Mouse (Mus musculus): Measurements from ENCODE around the gene Aldh3b2. TPM values are rescaled to one million over a fixed set of nuclear protein-coding genes. Genes with fewer than 3 reads are reported as not detected.

Aldh3b2 gene
- total RNA-seq, 1 experiment, result 0.62 TPM

DNA sequence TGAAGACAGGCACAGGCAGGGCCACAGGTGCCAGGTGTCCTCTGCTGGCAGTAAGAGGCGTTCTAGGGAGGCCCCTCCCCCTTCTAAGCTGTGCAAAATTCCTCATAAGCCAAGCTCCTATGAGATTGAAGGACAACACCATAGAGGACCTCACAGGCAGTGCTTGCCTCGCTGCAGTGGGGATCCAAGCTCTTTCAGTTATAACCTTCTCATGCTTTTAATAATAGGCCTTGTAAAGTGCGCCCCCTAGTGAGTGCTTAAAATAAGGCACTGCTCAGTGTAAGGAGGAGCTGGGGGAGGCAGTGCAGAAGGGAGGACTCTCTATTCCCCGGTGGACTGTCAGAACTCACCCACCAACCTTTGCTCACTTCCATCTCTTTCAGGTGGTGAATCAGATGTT, 8.2 kb downstream of the Aldh3b2 start:
- no peak overlapping the region for H3K27ac ChIP-seq (ENCODE audit: insufficient read depth, low read depth, low read length, poor library complexity, severe bottlenecking)

GRCm38 (mm10) chr19:3980917-3981316, 8.8 kb downstream of the Aldh3b2 start:
- TF ChIP-seq HCFC1 (IDR thresholded peaks at IDR 0.05; ENCODE audit: borderline replicate concordance, insufficient read depth, low read length) (no peak), ZNF384 (IDR thresholded peaks at IDR 0.05; ENCODE audit: low read depth, low read length) (no peak), CHD2 (IDR thresholded peaks at IDR 0.05; ENCODE audit: low read depth, low read length) (no peak), MAFK (IDR thresholded peaks at IDR 0.05; ENCODE audit: insufficient read depth, low read depth, low read length) (no peak), ZC3H11A (IDR thresholded peaks at IDR 0.05; ENCODE audit: borderline replicate concordance, low read depth, low read length) (no peak)
- no peaks in the 10 kb centered on the region for H3K36me3 ChIP-seq (ENCODE audit: control insufficient read depth, insufficient read depth, low read length, poor library complexity, severe bottlenecking)
- no peak for DNase-seq (ENCODE audit: low read depth, low spot score)
- H3K4me1 ChIP-seq (ENCODE audit: control insufficient read depth in 2 of 2, insufficient read depth in 2 of 2, low read length in 2 of 2, poor library complexity in 1 of 2), result peaks cover 0 to 11% of the 10 kb centered on the region in 2 experiments; a peak in 2 of 4 replicates
- no peak overlapping the region for H3K4me3 ChIP-seq (ENCODE audit: insufficient read depth in 1 of 2, low read depth in 1 of 2, low read length in 2 of 2, poor library complexity in 1 of 2, severe bottlenecking in 1 of 2)
- H3K27ac ChIP-seq (ENCODE audit: insufficient read depth, low read depth, low read length, poor library complexity, severe bottlenecking), result no peak overlapping the region
- no peaks in the 10 kb centered on the region for H3K9me3 ChIP-seq (ENCODE audit: control insufficient read depth, insufficient read depth, low read depth, low read length)
- in situ Hi-C loops (cut with MboI; ENCODE audit: low sequenced_read_pairs in 2 of 2, unreplicated experiment in 2 of 2), result no loop called here
- H3K9ac ChIP-seq (ENCODE audit: insufficient read depth, low read depth, low read length, poor library complexity, severe bottlenecking), result no peak overlapping the region

More for the DNA sequence above, 8.2 kb downstream of the Aldh3b2 start:
- DNase-seq (ENCODE audit: low read depth, low spot score), result peak; percentile 80
- H3K9ac ChIP-seq (ENCODE audit: insufficient read depth, low read depth, low read length, poor library complexity, severe bottlenecking), result no peak overlapping the region
- H3K4me1 ChIP-seq (ENCODE audit: control insufficient read depth in 2 of 2, insufficient read depth in 2 of 2, low read length in 2 of 2, poor library complexity in 1 of 2), result peaks cover 0 to 8% of the 10 kb centered on the region in 2 experiments; a peak in 2 of 4 replicates
- in situ Hi-C loops (cut with MboI; ENCODE audit: low sequenced_read_pairs in 2 of 2, unreplicated experiment in 2 of 2), result no loop called here
- H3K9me3 ChIP-seq (ENCODE audit: control insufficient read depth, insufficient read depth, low read depth, low read length), result no peaks in the 10 kb centered on the region
- no peaks in the 10 kb centered on the region for H3K36me3 ChIP-seq (ENCODE audit: control insufficient read depth, insufficient read depth, low read length, poor library complexity, severe bottlenecking)
- TF ChIP-seq ZC3H11A (IDR thresholded peaks at IDR 0.05; ENCODE audit: borderline replicate concordance, low read depth, low read length) (no peak), CHD2 (IDR thresholded peaks at IDR 0.05; ENCODE audit: low read depth, low read length) (no peak), HCFC1 (IDR thresholded peaks at IDR 0.05; ENCODE audit: borderline replicate concordance, insufficient read depth, low read length) (no peak), ZNF384 (IDR thresholded peaks at IDR 0.05; ENCODE audit: low read depth, low read length) (no peak), MAFK (IDR thresholded peaks at IDR 0.05; ENCODE audit: insufficient read depth, low read depth, low read length) (no peak)
- no peak overlapping the region for H3K4me3 ChIP-seq (ENCODE audit: insufficient read depth in 1 of 2, low read depth in 1 of 2, low read length in 2 of 2, poor library complexity in 1 of 2, severe bottlenecking in 1 of 2)

DNA sequence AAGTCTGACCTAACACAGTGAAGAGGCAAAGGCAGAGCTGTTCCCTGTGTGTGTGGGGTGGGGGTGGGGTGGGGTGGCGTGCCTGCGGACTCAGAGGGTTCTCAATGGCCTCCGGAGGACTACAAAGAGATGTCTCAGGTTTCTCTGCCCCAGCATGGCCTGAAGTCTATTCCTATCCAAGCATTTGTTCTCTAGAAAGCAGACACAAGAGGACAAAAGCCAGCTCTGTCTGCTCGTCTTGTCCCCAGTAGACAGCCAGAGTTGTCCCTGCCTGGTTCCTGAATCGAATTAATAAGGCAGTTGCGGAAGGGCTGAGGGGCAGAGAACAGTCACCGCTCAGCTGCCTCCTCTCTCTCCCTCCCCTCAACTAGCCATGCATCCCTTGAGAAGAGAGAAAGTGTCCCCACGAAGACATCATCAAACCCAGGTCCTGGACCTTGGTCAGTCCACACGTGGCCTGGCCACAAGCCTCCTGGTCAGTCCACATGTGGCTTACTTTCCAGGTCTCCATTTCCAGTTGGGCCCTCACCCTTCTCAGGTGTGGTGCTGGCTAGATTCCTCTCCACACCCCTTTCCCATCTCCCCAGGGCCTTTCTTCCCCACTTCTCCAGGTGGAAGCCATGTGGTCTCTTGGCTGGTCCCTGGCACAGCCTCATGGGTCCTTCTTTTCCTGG, 11.5 kb downstream of the Aldh3b2 start:
- Histone ChIP-seq H3K36me3 (ENCODE audit: control insufficient read depth, insufficient read depth, low read length, poor library complexity, severe bottlenecking) (no peaks in the 10 kb centered on the region), H3K4me3 (ENCODE audit: insufficient read depth in 1 of 2, low read depth in 1 of 2, low read length in 2 of 2, poor library complexity in 1 of 2, severe bottlenecking in 1 of 2) (no peak overlapping the region), H3K27ac (ENCODE audit: insufficient read depth, low read depth, low read length, poor library complexity, severe bottlenecking) (no peak overlapping the region), H3K9me3 (ENCODE audit: control insufficient read depth, insufficient read depth, low read depth, low read length) (no peaks in the 10 kb centered on the region), H3K9ac (ENCODE audit: insufficient read depth, low read depth, low read length, poor library complexity, severe bottlenecking) (no peak overlapping the region), H3K4me1 (ENCODE audit: control insufficient read depth in 2 of 2, insufficient read depth in 2 of 2, low read length in 2 of 2, poor library complexity in 1 of 2) (peaks cover 0 to 25% of the 10 kb centered on the region in 2 experiments; a peak in 2 of 4 replicates)
- no peak for TF ChIP-seq ZNF384 (IDR thresholded peaks at IDR 0.05; ENCODE audit: low read depth, low read length)
- TF ChIP-seq CHD2 (IDR thresholded peaks at IDR 0.05; ENCODE audit: low read depth, low read length), result no peak
- TF ChIP-seq HCFC1 (IDR thresholded peaks at IDR 0.05; ENCODE audit: borderline replicate concordance, insufficient read depth, low read length), result no peak
- TF ChIP-seq MAFK (IDR thresholded peaks at IDR 0.05; ENCODE audit: insufficient read depth, low read depth, low read length), result no peak
- no peak for TF ChIP-seq ZC3H11A (IDR thresholded peaks at IDR 0.05; ENCODE audit: borderline replicate concordance, low read depth, low read length)
- no peak for DNase-seq (ENCODE audit: low read depth, low spot score)
- in situ Hi-C loops (cut with MboI; ENCODE audit: low sequenced_read_pairs in 2 of 2, unreplicated experiment in 2 of 2), result no loop called here

- in situ Hi-C loops (cut with MboI; ENCODE audit: low sequenced_read_pairs in 2 of 2, unreplicated experiment in 2 of 2), result no loop called here
These were observed 13.1 kb downstream of the Aldh3b2 start for GRCm38 (mm10) chr19:3985261-3985681.

More at GRCm38 (mm10) chr19:3985261-3985681, 13.1 kb downstream of the Aldh3b2 start:
- no peak overlapping the region for H3K27ac ChIP-seq (ENCODE audit: insufficient read depth, low read depth, low read length, poor library complexity, severe bottlenecking)
- H3K9me3 ChIP-seq (ENCODE audit: control insufficient read depth, insufficient read depth, low read depth, low read length), result no peaks in the 10 kb centered on the region
- H3K4me1 ChIP-seq (ENCODE audit: control insufficient read depth in 2 of 2, insufficient read depth in 2 of 2, low read length in 2 of 2, poor library complexity in 1 of 2), result peaks cover 0 to 25% of the 10 kb centered on the region in 2 experiments; a peak in 2 of 4 replicates
- no peak overlapping the region for H3K9ac ChIP-seq (ENCODE audit: insufficient read depth, low read depth, low read length, poor library complexity, severe bottlenecking)
- TF ChIP-seq HCFC1 (IDR thresholded peaks at IDR 0.05; ENCODE audit: borderline replicate concordance, insufficient read depth, low read length), result no peak
- H3K4me3 ChIP-seq (ENCODE audit: insufficient read depth in 1 of 2, low read depth in 1 of 2, low read length in 2 of 2, poor library complexity in 1 of 2, severe bottlenecking in 1 of 2), result no peak overlapping the region
- no peak for DNase-seq (ENCODE audit: low read depth, low spot score)
- no peaks in the 10 kb centered on the region for H3K36me3 ChIP-seq (ENCODE audit: control insufficient read depth, insufficient read depth, low read length, poor library complexity, severe bottlenecking)
